Mouse (Mus musculus): ENCODE results near the gene Tspan12. TPM values are rescaled to one million over a fixed set of nuclear protein-coding genes. Genes with fewer than 3 reads are reported as not detected.

Gene Tspan12
- polyA plus RNA-seq, 1 experiment from 2014 or later, result 58.5 TPM

- Histone ChIP-seq H3K9ac (no peak overlapping the region), H3K4me1 (no peaks in the 10 kb centered on the region), H3K4me2 (no peak overlapping the region), H3K27me3 (no peaks in the 10 kb centered on the region), H3K9me3 (replicated peaks) (no peaks in the 10 kb centered on the region), H3K4me3 (replicated peaks) (no peak overlapping the region), H3K36me3 (peaks cover 3% of the 10 kb centered on the region; the same call in 1 of the 2 replicates), H3K27ac (no peak overlapping the region)
- no peak for ATAC-seq (replicated peaks; ENCODE audit: low FRiP score)
- 55% methylated on average over 12 of the region's 12 CpGs for WGBS
Observed at GRCm38 (mm10) chr6:21767787-21768221, 84.5 kb downstream of the Tspan12 start.

GRCm38 (mm10) chr6:21747536-21747935, 104.8 kb downstream of the Tspan12 start:
- Histone ChIP-seq H3K27me3 (no peaks in the 10 kb centered on the region), H3K4me1 (peaks cover 10% of the 10 kb centered on the region; the same call in 1 of the 2 replicates), H3K9me3 (replicated peaks) (no peaks in the 10 kb centered on the region), H3K4me2 (no peak overlapping the region), H3K36me3 (no peaks in the 10 kb centered on the region), H3K4me3 (replicated peaks) (no peak overlapping the region), H3K9ac (no peak overlapping the region), H3K27ac (no peak overlapping the region)
- no peak for ATAC-seq (replicated peaks; ENCODE audit: low FRiP score)
- WGBS, result 85% methylated on average over 1 of the region's 1 CpGs

GRCm38 (mm10) chr6:21744615-21745266, 107.6 kb downstream of the Tspan12 start:
- no peaks in the 10 kb centered on the region for H3K27me3 ChIP-seq
- H3K9ac ChIP-seq, result no peak overlapping the region
- peak; percentile 85 for ATAC-seq (replicated peaks; ENCODE audit: low FRiP score)
- H3K4me2 ChIP-seq, result no peak overlapping the region
- no peaks in the 10 kb centered on the region for H3K9me3 ChIP-seq (replicated peaks)
- H3K4me3 ChIP-seq (replicated peaks), result no peak overlapping the region
- peaks cover 10% of the 10 kb centered on the region; the same call in 1 of the 2 replicates for H3K4me1 ChIP-seq
- 27% methylated on average over 3 of the region's 3 CpGs for WGBS
- peak overlapping the region; percentile 70 for H3K27ac ChIP-seq
- no peaks in the 10 kb centered on the region for H3K36me3 ChIP-seq

GRCm38 (mm10) chr6:21740606-21741005, 111.7 kb downstream of the Tspan12 start:
- Histone ChIP-seq H3K9me3 (replicated peaks) (no peaks in the 10 kb centered on the region), H3K4me1 (peaks cover 10% of the 10 kb centered on the region; the same call in 1 of the 2 replicates), H3K9ac (no peak overlapping the region), H3K27ac (no peak overlapping the region), H3K4me2 (no peak overlapping the region), H3K4me3 (replicated peaks) (no peak overlapping the region), H3K36me3 (no peaks in the 10 kb centered on the region), H3K27me3 (no peaks in the 10 kb centered on the region)
- ATAC-seq (replicated peaks; ENCODE audit: low FRiP score), result no peak
- WGBS, result 57% methylated on average over 2 of the region's 2 CpGs

- 79% methylated on average over 10 of the region's 10 CpGs for WGBS
- no peaks in the 10 kb centered on the region for H3K9me3 ChIP-seq (replicated peaks)
- no peaks in the 10 kb centered on the region for H3K27me3 ChIP-seq
- H3K4me2 ChIP-seq, result no peak overlapping the region
- H3K4me1 ChIP-seq, result peaks cover 2% of the 10 kb centered on the region; the same call in 1 of the 2 replicates
- H3K27ac ChIP-seq, result no peak overlapping the region
- ATAC-seq (replicated peaks; ENCODE audit: low FRiP score), result no peak
- H3K9ac ChIP-seq, result no peak overlapping the region
- H3K4me3 ChIP-seq (replicated peaks), result no peak overlapping the region
- no peaks in the 10 kb centered on the region for H3K36me3 ChIP-seq
Observed at GRCm38 (mm10) chr6:21722238-21722637, 130.1 kb downstream of the Tspan12 start.

Other genes starting within 250 kb of the Tspan12 start
- gene Ing3, start 97.1 kb upstream of the Tspan12 start, polyA plus RNA-seq (2015; fragmentation: Nextera tagmentation; extraction: Ambion mirVana), result 64.5 and 72.0 TPM in 2 replicates
- 41.8 and 43.9 TPM in 2 replicates for gene Cped1, start 133.4 kb upstream of the Tspan12 start, polyA plus RNA-seq (2015; fragmentation: Nextera tagmentation; extraction: Ambion mirVana)

Data from kidney, embryonic 15.5 days (tissue).